Mouse (Mus musculus): Measurements from ENCODE around the gene Polr2m.

DNA sequence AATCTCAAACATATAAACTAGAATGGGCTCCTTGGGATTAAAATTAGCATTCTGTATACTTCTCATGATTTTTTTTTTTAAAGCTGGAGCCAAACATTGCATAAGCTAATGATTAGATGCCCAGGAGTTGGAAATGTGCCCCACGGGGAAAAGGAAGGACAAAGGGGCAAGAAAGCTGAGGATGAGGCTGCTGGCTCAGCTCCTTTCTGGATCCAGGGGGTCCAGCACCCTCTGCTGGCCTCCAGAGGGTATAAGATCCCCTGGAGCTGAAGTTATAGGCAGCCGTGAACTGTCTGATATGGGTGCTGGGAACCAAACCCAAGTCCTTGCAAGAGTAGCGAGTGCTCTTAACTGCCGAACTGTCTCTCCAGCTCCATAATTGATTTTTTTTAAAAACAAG is 30.1 kb upstream of the Polr2m start:
- TF ChIP-seq CTCF (IDR thresholded peaks at IDR 0.05; ENCODE audit: borderline replicate concordance, control insufficient read depth, extremely low read depth, insufficient read depth, low read length, poor library complexity), result no peak
- TF ChIP-seq POLR2A (IDR thresholded peaks at IDR 0.05; ENCODE audit: control insufficient read depth, extremely low read depth, insufficient read depth, low read length, poor library complexity), result no peak
